Mouse (Mus musculus) heart, adult 11 months (tissue): Measurements from ENCODE around the gene Cdk14.
A peak's percentile ranks its signal among the peaks of the same experiment; 100 is the strongest.

Experiments
- DNase-seq: peaks from one replicate; pipeline ENCODE4 v3.0.0; 2022

The Cdk14 gene

DNA sequence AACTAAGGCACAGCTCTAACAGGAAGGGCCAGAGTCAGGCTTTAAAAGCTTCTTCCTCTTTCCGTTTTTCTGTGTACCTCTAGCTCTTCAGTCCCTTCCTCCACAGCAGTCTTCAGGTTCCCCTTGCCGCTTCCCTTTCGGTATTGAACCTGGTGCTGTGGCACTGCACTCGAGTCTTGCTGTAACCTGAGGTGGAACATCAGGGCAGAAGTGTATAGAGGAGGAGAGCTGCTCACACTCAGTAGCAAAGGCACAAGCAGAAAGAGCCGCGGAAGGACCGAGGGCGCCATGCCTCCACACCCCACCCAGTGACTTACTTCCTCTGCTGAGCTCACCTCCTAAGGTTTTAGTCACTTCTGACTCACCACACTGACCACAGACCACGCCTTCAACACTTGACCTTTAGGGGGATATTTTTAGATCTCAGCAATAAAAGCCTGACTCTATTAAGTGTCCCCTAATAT lies at the start of gene Cdk14:
Gene Cdk14 (minus strand): TSS at position 321 of the 464 bp plus-strand sequence.
- DNase-seq: peak; percentile 94

DNA sequence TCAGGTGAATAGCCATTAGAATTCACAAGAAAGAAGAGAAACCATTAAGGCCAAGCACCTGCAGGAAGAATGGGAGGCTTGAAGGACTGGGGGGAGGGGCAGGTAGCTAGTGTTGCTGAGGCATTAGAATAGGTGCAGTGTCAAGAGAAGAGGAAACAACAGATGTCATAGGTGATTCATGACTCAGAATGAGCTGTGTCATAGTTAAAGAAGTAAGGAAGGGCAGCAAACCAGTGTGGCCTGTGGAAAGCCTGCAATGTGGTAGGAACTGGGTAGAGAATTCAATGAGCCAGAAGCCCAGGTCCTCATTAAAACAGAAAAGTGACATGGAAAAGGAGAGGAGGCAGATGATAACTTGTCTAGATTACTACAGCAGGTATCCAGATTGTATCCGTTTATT lies 45.1 kb upstream of the Cdk14 start:
- DNase-seq: no peak

DNA sequence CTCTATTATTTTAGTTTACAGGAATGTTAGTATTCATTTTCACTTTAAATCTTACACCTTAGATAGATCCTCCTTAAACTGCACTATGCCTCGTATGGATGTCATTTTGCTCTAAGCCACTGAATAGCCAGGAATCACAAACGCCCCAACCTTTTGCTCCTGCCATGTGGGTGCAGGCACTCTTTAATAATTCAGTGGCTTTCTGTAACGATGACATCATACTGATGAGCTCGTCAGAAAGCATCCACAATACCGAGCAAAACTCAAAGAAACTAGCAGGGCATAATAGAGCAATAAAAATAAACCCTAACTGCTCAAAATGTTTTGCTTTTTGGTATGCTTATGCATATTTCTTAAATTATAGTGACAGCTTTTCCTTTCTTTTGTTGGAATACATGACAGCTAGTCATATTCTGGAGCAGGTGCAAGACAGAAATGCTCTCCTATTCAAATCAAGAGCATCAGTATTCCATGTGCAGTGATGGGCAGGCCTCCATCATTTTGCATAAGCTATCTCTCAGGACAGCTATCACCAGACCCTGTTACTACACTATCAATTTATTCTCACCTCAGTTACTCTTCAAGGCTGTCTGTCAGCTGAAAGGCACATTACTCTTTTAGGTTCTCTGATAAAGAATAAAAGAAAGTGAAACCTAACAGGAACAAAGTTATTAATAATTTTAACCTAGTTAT lies 11.8 kb upstream of the Cdk14 start:
- DNase-seq: no peak

DNA sequence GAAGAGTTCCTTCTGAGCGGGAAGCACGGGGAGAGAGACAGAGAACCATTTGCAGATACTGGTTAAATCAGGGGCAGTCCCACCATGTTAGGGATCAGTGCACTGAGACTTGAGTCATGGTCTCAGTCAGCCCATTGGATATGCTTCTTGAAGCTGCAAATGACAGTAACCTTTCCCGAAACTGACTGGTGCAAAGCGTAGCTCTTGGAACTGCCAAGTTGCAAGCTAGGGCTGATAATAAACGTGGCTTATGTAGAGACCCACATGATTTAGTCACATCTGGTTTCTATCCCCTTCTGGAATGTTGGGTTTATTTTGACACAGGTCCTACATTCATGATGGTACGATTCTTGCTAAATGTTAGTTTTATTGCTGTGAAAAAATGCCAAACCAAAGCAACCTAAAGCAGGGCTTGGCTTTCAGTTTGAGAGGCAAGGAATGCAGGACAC lies 3.6 kb upstream of the Cdk14 start:
- no peak for DNase-seq

DNA sequence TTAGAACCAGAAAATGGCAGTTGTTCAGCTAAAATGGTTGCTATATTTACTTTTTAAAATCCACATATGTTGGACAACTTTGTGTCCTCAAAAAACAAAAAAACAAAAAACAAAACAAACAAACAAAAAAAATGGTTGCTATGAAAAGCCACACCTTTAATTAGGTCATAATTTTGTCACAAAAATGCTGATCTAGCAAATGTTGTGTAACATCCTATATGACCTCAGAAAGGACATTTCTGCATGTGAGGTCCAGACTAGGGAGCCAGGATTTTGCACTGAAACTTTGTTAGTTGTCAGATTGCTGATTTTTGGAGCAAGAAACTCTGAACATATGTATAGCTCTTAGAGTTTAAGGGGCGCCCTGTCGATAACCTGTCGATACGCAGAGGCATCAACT lies 3.0 kb upstream of the Cdk14 start:
- no peak for DNase-seq

DNA sequence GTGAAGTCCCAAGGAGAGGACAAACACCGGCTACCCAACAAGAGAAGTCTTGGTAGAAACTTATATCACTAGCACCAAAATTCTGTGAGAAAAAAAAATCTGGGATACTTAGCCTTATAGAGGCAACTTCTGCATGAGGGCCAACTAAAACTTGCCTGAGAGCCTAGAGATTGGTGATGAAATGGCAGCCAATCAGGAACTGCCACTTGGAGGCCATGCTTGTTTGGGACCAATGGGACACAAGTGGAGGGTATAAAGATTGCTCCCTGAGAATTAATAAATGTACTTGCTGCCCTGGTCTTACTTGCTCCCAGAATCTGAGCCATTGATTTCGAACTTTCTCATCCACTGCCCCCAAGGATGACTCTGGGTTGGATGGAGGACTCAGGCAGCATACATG lies 1.3 kb upstream of the Cdk14 start:
- no peak for DNase-seq

DNA sequence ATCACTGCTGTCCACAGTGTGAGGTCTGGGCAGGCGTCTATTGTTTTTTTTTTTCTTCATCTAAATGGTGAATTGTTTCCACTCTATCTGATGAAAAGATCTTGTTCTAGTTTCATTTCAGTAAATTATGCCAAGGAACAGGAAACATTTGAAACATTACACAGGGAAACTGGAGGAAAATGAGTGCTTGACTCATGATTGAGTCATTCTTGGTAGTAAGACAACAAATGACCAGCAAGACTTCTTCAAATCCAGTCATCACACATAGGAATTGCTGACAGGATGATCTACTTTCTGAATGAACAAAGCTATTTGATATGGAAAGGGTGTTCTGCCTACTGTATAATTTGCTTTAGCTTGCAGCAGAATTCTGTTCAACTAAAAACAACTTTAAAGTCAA lies 859 bp downstream of the Cdk14 start:
- no peak for DNase-seq

DNA sequence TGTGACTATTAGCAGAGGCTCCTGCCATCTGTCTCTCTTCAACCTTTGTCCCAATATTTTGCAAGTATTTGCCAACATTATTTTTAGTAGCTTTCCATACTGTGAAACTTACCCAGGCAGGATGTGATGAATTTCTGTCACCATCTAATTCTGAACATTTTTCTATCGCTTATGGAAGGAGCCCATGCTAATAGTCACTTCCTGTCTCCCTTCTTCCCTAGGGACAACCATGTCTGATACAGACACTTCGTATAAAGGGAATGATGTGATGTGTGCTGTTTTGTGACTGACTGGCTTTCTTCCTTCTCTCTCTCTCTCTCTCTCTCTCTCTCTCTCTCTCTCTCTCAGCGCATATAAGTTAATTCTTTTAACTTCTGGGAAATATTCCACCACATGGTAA lies 5.3 kb downstream of the Cdk14 start:
- DNase-seq: no peak

DNA sequence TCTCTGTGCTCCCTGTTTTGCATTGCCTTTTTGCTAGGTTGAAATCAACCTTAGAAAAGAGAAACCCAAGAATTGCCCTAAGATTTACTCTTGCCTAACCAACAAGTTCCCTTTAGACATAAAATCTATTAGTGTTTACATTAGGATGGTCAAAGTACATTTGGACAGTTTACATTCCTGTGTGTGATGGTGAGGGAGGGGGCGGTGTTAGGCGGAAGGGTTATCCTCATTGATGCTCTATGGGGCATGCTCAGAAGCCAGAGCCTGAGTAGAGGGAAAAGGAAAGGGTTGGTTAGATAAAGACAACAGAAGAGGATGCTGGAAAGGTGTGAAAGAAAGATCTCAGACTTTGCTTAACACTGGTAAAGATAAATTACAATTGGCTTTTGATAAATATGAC lies 8.2 kb downstream of the Cdk14 start:
- no peak for DNase-seq

DNA sequence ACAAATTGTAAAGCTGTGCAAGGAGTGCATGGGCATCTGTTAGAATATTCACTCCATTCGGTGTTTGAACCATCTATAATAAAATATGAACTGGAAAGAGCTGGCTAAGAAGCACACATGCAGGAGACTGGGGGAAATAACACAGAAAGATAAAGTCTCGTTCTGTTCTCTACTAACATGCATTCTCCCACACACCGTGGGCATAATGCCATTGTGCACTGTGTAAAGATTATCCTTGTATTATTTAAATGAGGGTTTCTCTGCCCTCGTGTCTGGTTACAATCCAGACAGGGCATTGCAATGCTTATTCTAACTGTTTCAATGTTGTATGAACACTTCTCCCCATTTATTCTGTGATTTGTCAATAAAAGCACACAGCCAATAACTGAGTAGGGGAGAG lies 18.1 kb downstream of the Cdk14 start:
- DNase-seq: no peak

DNA sequence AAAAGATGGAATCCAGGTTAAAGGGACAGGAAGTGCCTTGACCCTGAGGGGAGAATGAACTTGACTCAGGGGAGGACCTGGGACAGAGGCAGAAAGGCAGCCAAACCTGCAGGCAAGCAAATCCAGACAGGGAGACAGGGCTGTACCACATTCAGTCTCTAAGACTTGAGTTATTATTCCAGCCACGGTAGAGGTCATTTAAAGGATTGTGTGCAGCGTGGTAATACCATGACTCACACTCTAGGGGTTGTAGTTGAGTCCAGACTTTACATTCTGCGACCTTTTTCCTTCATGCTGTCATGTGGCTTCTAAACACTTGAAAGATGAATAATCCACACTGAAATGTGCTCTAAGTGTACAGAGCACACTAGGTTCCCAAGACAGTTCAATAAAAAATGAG lies 27.3 kb downstream of the Cdk14 start:
- no peak for DNase-seq

DNA sequence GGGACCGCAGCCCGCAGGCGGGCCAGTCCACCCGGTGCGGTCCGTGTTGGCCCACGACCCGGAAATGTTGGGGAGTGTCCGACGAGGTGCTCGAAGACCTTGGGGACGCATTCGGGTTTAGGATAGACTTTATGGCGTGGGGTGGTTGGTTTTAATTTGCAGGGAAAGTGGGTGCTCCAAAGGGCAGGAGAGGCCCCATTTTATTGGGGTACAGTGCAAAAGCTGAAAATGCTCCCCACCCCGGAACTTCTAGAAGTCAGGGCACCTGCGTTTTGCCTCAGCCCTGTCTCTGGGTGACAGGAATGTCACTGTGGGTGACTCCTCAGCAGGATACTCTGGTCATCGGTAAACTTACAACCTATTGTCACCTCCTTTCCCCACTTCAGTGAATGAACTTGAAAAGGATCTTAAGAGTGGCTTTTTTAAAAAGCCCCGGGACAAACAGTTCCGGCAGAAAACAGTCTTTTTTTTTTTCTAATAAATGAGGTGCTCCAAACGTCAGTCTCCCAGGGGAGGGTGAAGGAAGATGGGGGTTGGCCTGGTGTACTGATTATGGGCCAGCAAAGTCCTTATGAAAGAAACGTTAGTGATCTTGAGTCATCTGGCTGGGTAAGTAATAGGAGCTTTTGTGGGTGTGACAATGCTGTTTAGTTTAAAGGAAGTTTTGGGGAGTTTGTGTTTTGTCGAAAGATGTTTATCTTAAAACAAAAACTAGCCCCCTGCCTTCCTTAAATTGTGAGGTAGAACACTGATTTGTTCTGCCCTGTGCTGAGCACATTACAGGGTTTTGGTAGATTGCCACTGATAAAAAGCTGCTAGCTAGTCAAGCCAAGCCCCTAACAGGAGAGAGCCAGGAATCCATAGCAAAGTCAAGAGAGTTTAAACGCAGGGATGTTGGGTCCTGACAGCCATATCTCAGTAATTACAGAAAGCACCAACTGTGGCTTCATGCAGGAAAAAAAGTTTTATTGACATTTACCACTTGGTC lies 39.1 kb downstream of the Cdk14 start:
- DNase-seq: peak; percentile 95

DNA sequence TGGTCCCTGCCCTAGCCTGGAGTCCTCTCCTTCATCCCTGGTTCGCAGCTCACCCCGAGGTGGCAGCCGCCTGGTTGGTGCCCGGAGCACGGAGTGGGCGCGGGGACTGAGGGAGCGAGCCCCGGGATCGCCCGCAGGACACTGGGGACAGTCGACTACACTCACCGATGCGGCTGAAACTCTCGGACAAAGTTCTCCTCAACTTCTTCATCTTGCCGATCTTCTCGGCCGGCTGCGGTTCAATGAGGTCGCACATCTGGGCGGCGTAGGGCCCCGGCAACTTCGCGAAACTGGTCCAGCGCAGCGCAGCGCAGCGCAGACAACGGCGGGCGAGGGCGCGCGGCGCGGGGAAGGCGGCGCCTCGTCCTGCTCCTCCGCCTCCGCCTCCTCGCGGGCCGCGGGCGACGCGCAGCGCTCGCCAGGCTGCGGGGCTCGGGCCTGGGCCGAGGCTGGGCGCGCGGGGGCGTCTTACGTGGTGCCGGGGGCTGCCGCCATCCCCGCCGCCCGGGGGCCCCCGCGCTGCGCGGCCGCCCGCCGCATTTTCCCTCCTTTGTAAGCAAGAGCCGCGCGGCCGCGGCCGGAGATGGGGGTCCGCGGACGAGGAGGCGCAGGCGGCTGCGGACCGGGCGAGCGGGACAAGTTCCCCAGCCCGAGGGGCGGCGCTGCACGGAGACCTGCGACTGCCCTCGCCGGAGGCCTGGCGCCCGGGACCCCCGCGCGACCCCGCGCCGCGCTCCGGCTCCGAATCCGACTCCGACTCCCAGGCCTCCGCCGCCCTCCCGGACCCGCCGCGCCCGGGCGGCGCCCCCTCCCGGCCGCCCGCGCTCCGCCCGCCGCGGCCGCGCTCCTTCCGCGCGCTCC lies 40.0 kb downstream of the Cdk14 start:
- peak; percentile 97 for DNase-seq

DNA sequence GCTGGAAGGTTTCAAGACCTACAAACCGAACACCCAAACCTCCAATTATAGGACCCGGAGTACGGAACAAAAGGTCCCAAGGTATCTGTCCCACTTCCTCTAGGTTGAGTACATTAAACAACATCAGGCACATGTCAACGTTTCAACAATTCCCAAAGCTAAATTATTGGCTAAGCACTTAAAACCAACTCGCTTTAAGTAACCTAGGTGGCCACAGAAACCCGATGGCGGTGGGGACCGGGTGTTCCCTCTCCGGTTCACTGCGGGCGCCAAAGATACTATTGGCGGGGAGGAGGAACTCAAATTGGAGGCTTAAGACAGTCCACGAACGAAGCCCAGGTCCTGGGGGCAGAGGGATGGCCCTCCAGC lies 40.6 kb downstream of the Cdk14 start:
- no peak for DNase-seq

DNA sequence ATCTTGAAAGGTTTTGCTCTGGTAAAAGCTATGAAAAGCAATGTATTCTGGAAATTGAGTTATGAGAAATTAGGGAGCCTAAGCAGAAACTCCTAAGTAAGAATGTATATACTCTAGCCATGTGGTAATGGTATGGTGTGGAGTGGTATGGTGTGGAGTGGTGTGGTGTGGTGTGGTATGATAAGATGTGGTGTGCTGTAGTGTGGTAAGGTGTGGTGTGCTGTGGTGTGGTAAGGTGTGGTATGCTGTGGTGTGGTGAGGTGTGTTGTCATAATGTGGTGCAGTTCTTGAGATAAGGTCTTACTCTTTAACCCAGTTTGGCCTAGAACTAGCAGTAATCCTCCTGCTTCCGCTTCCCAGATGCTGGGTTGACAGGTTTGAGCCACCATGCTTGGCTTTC lies 45.7 kb downstream of the Cdk14 start:
- peak; percentile 39 for DNase-seq

DNA sequence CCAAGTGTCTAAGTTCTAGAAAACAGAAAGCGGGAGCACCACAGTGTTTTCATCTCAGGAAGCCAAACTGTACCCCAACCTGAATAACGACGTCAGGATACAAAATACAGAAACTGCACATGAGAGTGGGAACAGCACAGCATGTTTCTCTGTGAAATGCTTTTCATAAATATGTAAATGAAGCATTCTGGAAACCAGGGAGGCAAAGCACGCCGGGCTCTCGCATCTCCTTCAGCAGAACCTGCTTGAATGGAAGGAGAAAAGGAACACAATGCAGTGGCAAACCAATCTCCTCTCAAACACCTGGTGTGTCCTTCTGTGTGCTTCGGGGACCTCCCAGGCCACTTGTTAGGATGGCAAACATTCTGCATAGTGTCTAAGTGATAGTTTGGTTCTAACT lies 46.6 kb downstream of the Cdk14 start:
- peak; percentile 23 for DNase-seq

DNA sequence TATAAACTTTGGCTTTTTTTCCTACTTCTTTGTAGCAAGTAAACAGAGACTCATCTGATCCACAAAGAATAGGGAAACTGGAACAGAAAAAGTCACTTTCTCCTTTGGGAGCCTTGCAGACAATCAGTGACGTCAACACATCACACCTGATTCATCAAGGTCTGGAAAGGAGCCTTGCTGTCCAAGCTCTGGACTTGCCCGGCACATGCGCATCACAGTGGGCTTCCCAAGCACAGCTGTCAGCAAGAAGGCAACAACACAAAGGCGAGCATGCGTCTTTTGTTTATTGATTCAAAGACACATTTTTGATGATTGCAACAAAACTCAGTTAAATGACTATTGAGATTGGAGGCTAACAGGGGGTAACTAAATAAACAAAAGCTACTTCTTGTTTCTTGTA lies 47.2 kb downstream of the Cdk14 start:
- no peak for DNase-seq

DNA sequence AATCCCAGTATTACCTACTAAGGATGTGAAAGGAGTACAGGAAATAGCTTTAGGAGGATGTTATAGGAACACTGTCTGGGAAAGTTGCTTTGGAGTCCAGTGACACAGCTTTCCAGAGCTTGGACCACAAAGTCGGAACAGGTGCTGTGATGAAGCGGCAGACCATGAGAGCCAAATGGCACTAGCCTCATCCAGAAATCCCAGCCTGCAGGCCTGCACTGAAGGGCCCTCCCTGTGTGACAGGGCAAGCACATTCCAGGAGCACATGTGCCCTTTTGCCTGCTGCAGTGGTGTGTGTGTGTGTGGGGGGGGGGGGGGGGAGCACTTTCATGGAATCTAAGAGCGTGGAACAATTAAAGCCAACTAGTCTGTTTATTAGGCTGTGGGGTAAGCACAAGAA lies 47.8 kb downstream of the Cdk14 start:
- DNase-seq: peak; percentile 81

DNA sequence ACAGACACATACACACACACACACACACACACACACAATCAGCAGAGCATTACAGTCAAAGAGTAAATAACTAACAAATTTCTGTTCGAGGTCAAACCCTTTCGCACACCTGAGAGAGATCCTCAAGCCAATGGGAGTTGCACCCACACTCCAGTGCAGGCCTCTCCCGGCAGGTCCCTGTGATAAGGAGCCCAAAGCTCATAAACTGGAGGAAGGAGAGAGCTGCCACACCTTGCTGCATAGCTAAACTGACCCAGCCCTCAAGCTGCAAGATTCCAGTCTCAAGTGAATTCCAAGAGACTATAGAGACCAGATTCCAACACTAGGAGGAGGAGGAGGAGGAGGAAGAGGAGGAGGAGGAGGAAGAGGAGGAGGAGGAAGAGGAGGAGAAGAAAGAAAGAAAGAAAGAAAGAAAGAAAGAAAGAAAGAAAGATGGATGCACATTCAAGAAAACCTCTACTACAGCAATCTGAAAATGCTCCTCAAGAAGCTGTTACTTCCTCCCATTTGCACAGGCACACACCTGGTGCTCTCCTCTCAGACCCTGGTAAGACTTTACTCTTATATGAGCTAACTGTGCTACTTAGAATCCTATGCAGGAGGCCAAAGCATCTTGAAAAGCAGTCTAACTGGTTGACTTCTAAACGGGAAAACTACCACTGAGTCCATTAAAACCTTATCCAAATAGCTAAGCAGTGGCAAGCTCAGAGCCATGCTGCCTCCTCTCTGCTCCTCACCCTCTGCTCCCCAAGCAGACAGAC lies 49.6 kb downstream of the Cdk14 start:
- DNase-seq: no peak

DNA sequence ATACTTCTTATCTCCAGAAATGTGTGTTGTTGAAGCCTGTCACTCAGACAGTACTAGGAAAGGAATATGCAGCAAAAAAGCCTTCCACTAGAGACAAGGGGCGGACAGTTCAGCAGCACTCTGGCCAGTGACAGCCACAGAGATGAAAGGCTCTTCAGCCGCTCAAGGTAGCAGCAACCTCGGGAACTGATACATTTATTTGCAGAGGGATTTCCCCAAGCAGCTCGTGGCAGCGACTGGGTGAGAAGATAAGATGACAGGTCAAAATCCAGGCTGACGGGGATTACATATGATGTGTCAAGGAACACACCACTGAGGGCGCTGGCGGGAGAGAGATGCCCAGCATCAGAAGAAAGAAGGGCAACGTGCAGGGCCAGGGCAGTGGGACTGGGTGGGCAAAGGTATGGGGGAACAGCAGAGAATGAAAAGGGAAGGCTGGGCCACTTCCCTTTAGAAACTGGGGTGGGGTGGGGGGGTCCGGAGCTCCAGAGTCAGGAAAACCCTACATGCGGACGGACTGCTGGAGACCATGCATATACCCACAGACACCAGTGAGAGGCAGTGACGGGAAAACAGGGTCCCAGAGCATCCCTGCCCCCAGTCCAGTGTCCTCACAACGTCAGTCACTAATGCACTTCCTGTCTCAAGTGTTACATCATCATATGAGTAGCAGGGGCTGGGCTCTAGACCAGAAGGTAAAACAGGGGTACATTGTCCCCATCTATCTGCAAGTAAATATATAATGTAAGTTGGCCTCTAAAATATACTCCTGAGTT lies 51.5 kb downstream of the Cdk14 start:
- DNase-seq: no peak

DNA sequence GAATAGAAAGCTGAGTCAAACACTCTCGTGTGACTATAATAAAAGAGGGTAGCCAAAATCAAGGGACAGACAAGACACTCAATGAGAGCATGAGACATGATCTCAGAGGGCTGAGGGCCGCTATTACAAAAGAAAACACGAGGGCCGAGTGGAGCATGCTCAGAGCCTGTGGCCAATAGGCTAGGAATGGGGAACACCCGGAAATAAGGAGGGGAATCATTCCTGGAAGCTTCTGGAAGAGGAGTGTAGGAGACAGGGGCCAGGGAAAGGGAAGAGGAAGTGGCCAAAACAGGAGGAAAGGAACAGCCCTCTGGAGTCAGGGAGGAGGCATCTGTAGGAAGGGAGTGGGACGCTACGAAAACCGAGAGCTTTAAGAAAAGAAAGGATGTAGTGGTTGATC lies 52.6 kb downstream of the Cdk14 start:
- peak; percentile 94 for DNase-seq
